Mouse (Mus musculus) MEL (cell line): ENCODE results near the gene Patz1. TPM values are rescaled to one million over a fixed set of nuclear protein-coding genes. Genes with fewer than 3 reads are reported as not detected.

Source experiments
- DNase-seq: peaks from one replicate; pipeline ENCODE4 v3.0.0; 2011; ENCODE audit warnings: low read depth, low spot score
- H3K27ac ChIP-seq: 2 replicates; pipeline ENCODE4 v1.5.1; 2012; ENCODE audit warnings: low read depth, mild to moderate bottlenecking, control low read depth, low read length, moderate library complexity; ENCODE audit not compliant: control insufficient read depth
- H3K27me3 ChIP-seq, 2 experiments: fragments of 150-350 bp in 1 of 2; sonication (generic) in 1 of 2; 2 replicates each; pipeline ENCODE4 v1.6.1; 2012; ENCODE audit warnings: low read length in 2 of 2, mild to moderate bottlenecking in 2 of 2, improper control_type of control experiment in 1 of 2, moderate library complexity in 1 of 2; ENCODE audit not compliant: insufficient read depth in 2 of 2, control insufficient read depth in 1 of 2
- H3K36me3 ChIP-seq, 2 experiments: 2 replicates each; pipeline ENCODE4 v1.6.1; 2012 to 2014; ENCODE audit warnings: low read length in 2 of 2, improper control_type of control experiment in 1 of 2, inconsistent platforms in 1 of 2, mild to moderate bottlenecking in 1 of 2; ENCODE audit not compliant: insufficient read depth in 2 of 2, control insufficient read depth in 1 of 2
- H3K4me1 ChIP-seq, 2 experiments: fragments of 150-350 bp in 1 of 2; sonication (generic) in 1 of 2; 2 replicates each; pipeline ENCODE4 v1.6.1; 2012; ENCODE audit warnings: low read length in 2 of 2, improper control_type of control experiment in 1 of 2, mild to moderate bottlenecking in 1 of 2; ENCODE audit not compliant: insufficient read depth in 2 of 2, control insufficient read depth in 1 of 2
- H3K4me3 ChIP-seq, 2 experiments: fragments of 150-350 bp in 1 of 2; sonication (generic) in 1 of 2; 2 replicates each; pipeline ENCODE4 v1.5.1; 2012; ENCODE audit warnings: low read depth in 2 of 2, low read length in 2 of 2, mild to moderate bottlenecking in 2 of 2, moderate library complexity in 2 of 2, control low read depth in 1 of 2, improper control_type of control experiment in 1 of 2; ENCODE audit not compliant: control insufficient read depth in 1 of 2, insufficient read depth in 1 of 2
- H3K79me2 ChIP-seq: 2 replicates; pipeline ENCODE4 v1.6.1; 2012; ENCODE audit warnings: mild to moderate bottlenecking, low read length, moderate library complexity; ENCODE audit not compliant: control insufficient read depth, poor library complexity, insufficient read depth
- H3K9ac ChIP-seq: 2 replicates; pipeline ENCODE4 v1.6.1; 2012; ENCODE audit warnings: low read depth, mild to moderate bottlenecking, control low read depth, low read length, moderate library complexity; ENCODE audit not compliant: control insufficient read depth, poor library complexity, severe bottlenecking
- H3K9me3 ChIP-seq: fragments of 150-350 bp; sonication (generic); replicated peaks from 2 replicates; pipeline ENCODE4 v1.6.1; 2012; ENCODE audit warnings: mild to moderate bottlenecking, low read length, improper control_type of control experiment, moderate library complexity; ENCODE audit not compliant: insufficient read depth
- CHD1 ChIP-seq: IDR thresholded peaks from 2 replicates; pipeline ENCODE4 v1.6.1; 2012; ENCODE audit warnings: low read depth, mild to moderate bottlenecking, inconsistent platforms, low read length, improper control_type of control experiment
- CHD2 ChIP-seq: IDR thresholded peaks from 2 replicates; pipeline ENCODE4 v1.6.1; 2011; ENCODE audit warnings: low read length, improper control_type of control experiment
- CTCF ChIP-seq, 3 experiments: IDR thresholded peaks in 2 of 3; conservative IDR thresholded peaks in 1 of 3; 2 replicates each; pipeline ENCODE4 v1.5.1; 2011 to 2012; ENCODE audit warnings: low read length in 3 of 3, low read depth in 2 of 3, mild to moderate bottlenecking in 2 of 3, improper control_type of control experiment in 1 of 3, inconsistent platforms in 1 of 3, mixed read lengths in 1 of 3, moderate library complexity in 1 of 3; ENCODE audit not compliant: control insufficient read depth in 1 of 3, insufficient read depth in 1 of 3, poor library complexity in 1 of 3, severe bottlenecking in 1 of 3
- E2F4 ChIP-seq: IDR thresholded peaks from 2 replicates; pipeline ENCODE4 v1.6.1; 2011; ENCODE audit warnings: low read depth, low read length, improper control_type of control experiment, borderline replicate concordance
- EP300 ChIP-seq, 2 experiments: IDR thresholded peaks; 2 replicates each; pipeline ENCODE4 v1.6.1; 2011; ENCODE audit warnings: improper control_type of control experiment in 2 of 2, low read length in 2 of 2, low read depth in 1 of 2, mild to moderate bottlenecking in 1 of 2
- GABPA ChIP-seq: IDR thresholded peaks from 2 replicates; pipeline ENCODE4 v1.6.1; 2012; ENCODE audit warnings: low read depth, mild to moderate bottlenecking, inconsistent platforms, low read length, improper control_type of control experiment, moderate library complexity
- GATA1 ChIP-seq: IDR thresholded peaks from 2 replicates; pipeline ENCODE4 v1.6.1; 2011; ENCODE audit warnings: low read depth, low read length, improper control_type of control experiment
- HCFC1 ChIP-seq: IDR thresholded peaks from 2 replicates; pipeline ENCODE4 v1.6.1; 2012; ENCODE audit warnings: low read depth, mild to moderate bottlenecking, inconsistent platforms, low read length, improper control_type of control experiment, moderate library complexity
- JUND ChIP-seq: IDR thresholded peaks from 2 replicates; pipeline ENCODE4 v1.6.1; 2011; ENCODE audit warnings: low read depth, mild to moderate bottlenecking, improper control_type of control experiment, low read length
- KAT2A ChIP-seq: conservative IDR thresholded peaks from 2 replicates; pipeline ENCODE4 v1.6.1; 2012; ENCODE audit warnings: low read depth, low read length, improper control_type of control experiment, inconsistent platforms
- MAX ChIP-seq: IDR thresholded peaks from 2 replicates; pipeline ENCODE4 v1.6.1; 2011; ENCODE audit warnings: low read length, improper control_type of control experiment
- MAZ ChIP-seq: IDR thresholded peaks from 2 replicates; pipeline ENCODE4 v1.6.1; 2012; ENCODE audit warnings: low read depth, mild to moderate bottlenecking, inconsistent platforms, low read length, improper control_type of control experiment
- MEF2A ChIP-seq: IDR thresholded peaks from 2 replicates; pipeline ENCODE4 v1.6.1; 2014; ENCODE audit warnings: low read depth, mild to moderate bottlenecking, inconsistent platforms, low read length, improper control_type of control experiment; ENCODE audit not compliant: poor library complexity, insufficient replicate concordance, severe bottlenecking; ENCODE audit errors: extremely low read depth
- MYB ChIP-seq: IDR thresholded peaks from 2 replicates; pipeline ENCODE4 v1.6.1; 2011; ENCODE audit warnings: mild to moderate bottlenecking, low read depth, low read length, improper control_type of control experiment
- NELFE ChIP-seq: IDR thresholded peaks from 2 replicates; pipeline ENCODE4 v1.6.1; 2011; ENCODE audit warnings: low read depth, low read length, improper control_type of control experiment
- POLR2AphosphoS5 ChIP-seq: IDR thresholded peaks from 2 replicates; pipeline ENCODE4 v1.6.1; 2012; ENCODE audit warnings: low read depth, borderline replicate concordance, mild to moderate bottlenecking, inconsistent platforms, low read length, moderate library complexity, mixed read lengths
- RAD21 ChIP-seq: IDR thresholded peaks from 2 replicates; pipeline ENCODE4 v1.6.1; 2011; ENCODE audit warnings: mild to moderate bottlenecking, low read depth, low read length, improper control_type of control experiment
- SIN3A ChIP-seq: IDR thresholded peaks from 2 replicates; pipeline ENCODE4 v1.6.1; 2012; ENCODE audit warnings: low read length, improper control_type of control experiment, inconsistent platforms
- SMC3 ChIP-seq: IDR thresholded peaks from 2 replicates; pipeline ENCODE4 v1.6.1; 2011; ENCODE audit warnings: low read depth, low read length, improper control_type of control experiment
- TAL1 ChIP-seq: IDR thresholded peaks from 2 replicates; pipeline ENCODE4 v1.6.1; 2012; ENCODE audit warnings: mild to moderate bottlenecking, inconsistent platforms, low read length, moderate library complexity, mixed read lengths
- TBP ChIP-seq: IDR thresholded peaks from 2 replicates; pipeline ENCODE4 v1.8.0; 2011; ENCODE audit warnings: low read depth, low read length, improper control_type of control experiment
- UBTF ChIP-seq: IDR thresholded peaks from 2 replicates; pipeline ENCODE4 v1.6.1; 2012; ENCODE audit warnings: low read depth, mild to moderate bottlenecking, inconsistent platforms, low read length, improper control_type of control experiment, moderate library complexity, borderline replicate concordance; ENCODE audit not compliant: insufficient read depth
- USF1 ChIP-seq: IDR thresholded peaks from 2 replicates; pipeline ENCODE4 v1.6.1; 2014; ENCODE audit warnings: low read depth, mild to moderate bottlenecking, inconsistent platforms, low read length, improper control_type of control experiment, moderate library complexity
- ZMIZ1 ChIP-seq: IDR thresholded peaks from 2 replicates; pipeline ENCODE4 v1.6.1; 2012; ENCODE audit warnings: low read depth, mild to moderate bottlenecking, inconsistent platforms, low read length, improper control_type of control experiment, moderate library complexity
- ZNF384 ChIP-seq: IDR thresholded peaks from 2 replicates; pipeline ENCODE4 v1.6.1; 2012; ENCODE audit warnings: low read depth, mild to moderate bottlenecking, inconsistent platforms, low read length, improper control_type of control experiment
- polyA plus RNA-seq, 2 experiments: library from polyadenylated mRNA; stranded (reverse) in 1 of 2; unstranded in 1 of 2; fragments of >175 nt in 1 of 2; fragments of >200 nt in 1 of 2; gene quantifications; 2 replicates each; pipeline versions ENCODE4 v1.2.1 to v1.2.4; 2012; ENCODE audit warnings: low replicate concordance in 2 of 2, low read depth in 1 of 2; ENCODE audit not compliant: insufficient read length in 2 of 2, insufficient read depth in 1 of 2, missing spikeins in 1 of 2
- total RNA-seq: library from RNA; depleted of rRNA; stranded (reverse); fragments of 300-350 nt; gene quantifications from 2 replicates; pipeline ENCODE4 v1.2.3, GENCODE M21; 2012

Patz1 gene
- total and polyA plus RNA-seq, 3 experiments: 63.1 to 63.5 TPM; not detected in 1

GRCm38 (mm10) chr11:3302792-3303191, 14.1 kb downstream of the Patz1 start:
- Histone ChIP-seq H3K4me1 (no peaks in the 10 kb centered on the region), H3K27ac (no peak overlapping the region), H3K27me3 (no peaks in the 10 kb centered on the region), H3K79me2 (no peaks in the 10 kb centered on the region; the same call in 1 of the 2 replicates), H3K4me3 (no peak overlapping the region), H3K36me3 (peaks cover 0 to 49% of the 10 kb centered on the region in 2 experiments; a peak in 2 of 4 replicates), H3K9me3 (no peaks in the 10 kb centered on the region), H3K9ac (no peak overlapping the region)
- TF ChIP-seq JUND (no peak), ZMIZ1 (no peak), MYB (no peak), TAL1 (no peak), UBTF (no peak), CHD1 (no peak), RAD21 (no peak)
- no peak for DNase-seq

GRCm38 (mm10) chr11:3305821-3306220, 17.1 kb downstream of the Patz1 start:
- peaks cover 14 to 36% of the 10 kb centered on the region in 2 experiments for H3K36me3 ChIP-seq
- no peak overlapping the region for H3K27ac ChIP-seq
- no peak overlapping the region for H3K4me3 ChIP-seq
- H3K4me1 ChIP-seq: peaks cover 7 to 15% of the 10 kb centered on the region in 2 experiments
- H3K9me3 ChIP-seq: no peaks in the 10 kb centered on the region
- DNase-seq: no peak
- TF ChIP-seq E2F4: no peak
- no peak for TF ChIP-seq SIN3A
- TF ChIP-seq POLR2AphosphoS5: no peak
- TF ChIP-seq EP300 (IDR thresholded peaks at IDR 0.05; ENCODE audit: low read depth in 1 of 2, low read length in 2 of 2): no peak
- TF ChIP-seq CTCF (IDR thresholded peaks at IDR 0.05 in 2 of 3, conservative IDR thresholded peaks at IDR 0.05 in 1 of 3; ENCODE audit: control insufficient read depth in 1 of 3, insufficient read depth in 1 of 3, low read depth in 2 of 3, low read length in 3 of 3, poor library complexity in 1 of 3, severe bottlenecking in 1 of 3): no peak
- no peak for TF ChIP-seq HCFC1
- no peak for TF ChIP-seq ZNF384
- TF ChIP-seq USF1: no peak
- H3K79me2 ChIP-seq: no peaks in the 10 kb centered on the region; the same call in 1 of the 2 replicates
- H3K9ac ChIP-seq: no peak overlapping the region
- H3K27me3 ChIP-seq: no peaks in the 10 kb centered on the region

- no peak overlapping the region for H3K9ac ChIP-seq
- no peak for TF ChIP-seq TBP
- TF ChIP-seq MAZ: no peak
- no peak for TF ChIP-seq MAX
- no peak for TF ChIP-seq POLR2AphosphoS5
- no peak for TF ChIP-seq GABPA
- no peak for TF ChIP-seq KAT2A
- TF ChIP-seq UBTF: no peak
- TF ChIP-seq GATA1: no peak
- TF ChIP-seq MYB: no peak
- no peak for TF ChIP-seq HCFC1
- TF ChIP-seq CTCF (IDR thresholded peaks at IDR 0.05 in 2 of 3, conservative IDR thresholded peaks at IDR 0.05 in 1 of 3; ENCODE audit: control insufficient read depth in 1 of 3, insufficient read depth in 1 of 3, low read depth in 2 of 3, low read length in 3 of 3, poor library complexity in 1 of 3, severe bottlenecking in 1 of 3): no peak
- TF ChIP-seq MEF2A: no peak
- TF ChIP-seq NELFE: no peak
- TF ChIP-seq JUND: no peak
- TF ChIP-seq CHD2: no peak
- no peak for TF ChIP-seq SMC3
- no peak for TF ChIP-seq SIN3A
- TF ChIP-seq RAD21: no peak
Measured at GRCm38 (mm10) chr11:3307875-3308274, 19.2 kb downstream of the Patz1 start.

More at GRCm38 (mm10) chr11:3307875-3308274, 19.2 kb downstream of the Patz1 start:
- peaks cover 24 to 34% of the 10 kb centered on the region in 2 experiments for H3K4me1 ChIP-seq
- no peaks in the 10 kb centered on the region for H3K27me3 ChIP-seq
- no peak overlapping the region for H3K4me3 ChIP-seq
- no peak for DNase-seq
- H3K27ac ChIP-seq: no peak overlapping the region
- H3K9me3 ChIP-seq: no peaks in the 10 kb centered on the region
- H3K36me3 ChIP-seq: peaks cover 26 to 32% of the 10 kb centered on the region in 2 experiments
- no peaks in the 10 kb centered on the region; the same call in 1 of the 2 replicates for H3K79me2 ChIP-seq
